Mouse (Mus musculus) layer of hippocampus, adult 2 months (tissue): Measurements from ENCODE around the gene Pygo2. TPM values are rescaled to one million over a fixed set of nuclear protein-coding genes. Genes with fewer than 3 reads are reported as not detected.

Source experiments
- DNase-seq, 2 experiments: peaks; one replicate each; pipeline ENCODE4 v3.0.0; 2022; ENCODE audit warnings: low spot score in 2 of 2
- H3K27ac ChIP-seq: fragments of 200-600 bp; 2 replicates; pipeline ENCODE4 v1.8.1; 2022
- H3K4me3 ChIP-seq: fragments of 200-600 bp; 2 replicates; pipeline ENCODE4 v1.8.1; 2022; ENCODE audit warnings: mild to moderate bottlenecking
- CTCF ChIP-seq: fragments of 200-600 bp; conservative IDR thresholded peaks from 2 replicates; pipeline ENCODE4 v1.8.1; 2022; ENCODE audit warnings: antibody characterized with exemption, mild to moderate bottlenecking, moderate library complexity
- total RNA-seq, 2 experiments: library from RNA; stranded (reverse); gene quantifications; 2 replicates each; pipeline ENCODE4 v1.2.3; 2021

Pygo2 gene
- total RNA-seq, 2 experiments from 2014 or later: 55.5 to 61.9 TPM

DNA sequence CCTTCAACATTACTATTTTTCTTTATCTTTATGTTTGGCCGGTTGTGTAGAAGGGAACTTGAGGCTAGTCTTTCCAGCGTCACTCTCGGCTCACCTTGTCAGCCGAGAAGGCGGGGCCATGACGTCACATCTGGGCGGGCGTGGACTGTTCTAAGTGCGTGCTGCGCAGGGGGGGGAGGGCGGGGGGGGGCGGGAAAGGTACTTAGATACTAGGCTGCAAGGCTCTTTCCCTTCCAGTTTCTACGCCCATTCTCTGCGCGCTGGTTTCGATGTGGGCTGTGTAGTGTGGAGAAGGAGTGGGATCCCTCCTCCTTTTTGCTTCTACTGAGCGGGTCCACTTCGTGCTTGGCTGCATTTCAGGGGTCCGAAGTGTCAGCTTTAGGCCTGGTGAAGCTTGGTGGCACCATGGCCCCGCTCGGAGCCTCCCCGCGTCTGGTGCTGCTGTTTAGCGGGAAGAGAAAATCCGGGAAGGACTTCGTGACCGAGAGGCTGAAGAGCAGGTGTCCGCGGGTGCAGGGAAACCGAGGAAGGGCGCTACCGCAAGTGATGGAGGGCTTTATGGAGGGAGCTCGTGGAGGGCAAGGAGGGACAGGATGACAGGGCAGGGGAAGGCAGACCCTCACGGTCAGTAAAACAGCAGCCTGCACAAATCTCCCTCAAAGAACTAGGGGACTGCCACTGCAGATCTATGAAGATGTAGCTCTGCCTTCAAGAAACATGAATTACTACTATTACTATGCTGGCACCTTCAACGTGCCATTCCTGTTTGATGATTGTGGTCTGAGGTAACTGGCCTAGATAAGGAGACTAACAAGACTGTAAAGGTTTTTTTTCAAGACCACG is 29.2 kb downstream of the Pygo2 start:
- TF ChIP-seq CTCF: no peak
- DNase-seq: peak; percentile 85 to 92
- Histone ChIP-seq H3K27ac (peak overlapping the region; percentile 94), H3K4me3 (peak overlapping the region; percentile 62)

DNA sequence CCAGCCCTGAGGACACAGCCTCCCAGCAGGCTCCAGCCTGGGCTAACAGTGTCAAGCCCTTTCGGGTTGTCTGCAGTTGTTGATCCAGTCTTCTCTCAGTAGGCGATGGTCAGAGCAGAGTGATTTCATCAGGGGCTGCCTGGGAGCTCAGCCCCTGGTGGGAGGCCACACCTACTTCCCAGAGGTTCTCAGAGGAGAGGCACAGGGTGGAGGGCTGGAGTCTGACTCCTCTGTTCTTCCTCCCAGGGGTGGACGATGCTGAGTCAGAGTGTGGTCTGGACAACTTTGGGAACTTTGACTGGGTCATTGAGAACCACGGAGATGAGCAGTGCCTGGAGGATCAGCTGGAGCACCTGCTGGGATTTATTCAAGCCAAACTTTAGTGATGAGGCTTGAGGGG is 38.3 kb downstream of the Pygo2 start:
- no peak for TF ChIP-seq CTCF
- no peak for DNase-seq
- Histone ChIP-seq H3K4me3 (no peak overlapping the region), H3K27ac (no peak overlapping the region)

DNA sequence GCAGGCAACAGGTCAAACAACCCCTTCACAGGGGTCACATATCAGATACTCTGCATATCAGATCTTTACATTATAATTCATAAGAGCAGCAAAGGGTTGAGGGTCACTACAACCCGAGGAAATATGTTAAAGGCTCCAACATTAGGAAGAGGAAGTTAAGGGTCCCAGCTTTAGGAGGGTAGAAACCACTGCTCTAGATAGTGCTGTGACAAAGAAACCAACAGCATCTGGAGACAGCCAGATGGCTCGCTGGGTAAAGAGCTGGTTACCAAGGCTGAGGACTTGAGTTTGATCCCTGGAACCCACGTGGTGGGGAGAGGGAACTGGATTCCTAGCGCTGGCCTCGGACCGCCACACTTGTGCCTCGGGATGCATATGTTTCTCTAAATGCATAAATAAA is 42.3 kb downstream of the Pygo2 start:
- DNase-seq: no peak
- Histone ChIP-seq H3K4me3 (no peak overlapping the region), H3K27ac (no peak overlapping the region)
- TF ChIP-seq CTCF: no peak

DNA sequence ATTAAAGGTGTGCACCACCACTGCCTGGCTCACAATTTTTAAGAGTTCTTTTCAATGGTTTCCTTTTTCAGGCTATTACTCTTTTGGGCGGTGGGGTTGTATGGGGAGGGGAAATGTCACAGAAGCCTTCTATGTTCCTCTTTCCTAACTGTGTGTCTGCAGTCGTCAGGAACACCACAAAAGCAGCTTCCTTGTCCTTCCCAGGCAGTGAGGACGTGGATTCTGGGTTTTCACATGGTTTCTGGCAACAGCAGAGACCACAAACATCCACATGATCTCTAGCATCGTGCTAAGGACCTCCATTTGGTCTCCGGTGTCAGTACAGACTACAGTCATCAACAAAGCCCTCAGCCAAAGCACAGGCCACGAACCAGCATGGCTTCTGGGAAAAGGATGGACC is 43.8 kb downstream of the Pygo2 start:
- Histone ChIP-seq H3K4me3 (no peak overlapping the region), H3K27ac (no peak overlapping the region)
- DNase-seq: no peak
- TF ChIP-seq CTCF: no peak

DNA sequence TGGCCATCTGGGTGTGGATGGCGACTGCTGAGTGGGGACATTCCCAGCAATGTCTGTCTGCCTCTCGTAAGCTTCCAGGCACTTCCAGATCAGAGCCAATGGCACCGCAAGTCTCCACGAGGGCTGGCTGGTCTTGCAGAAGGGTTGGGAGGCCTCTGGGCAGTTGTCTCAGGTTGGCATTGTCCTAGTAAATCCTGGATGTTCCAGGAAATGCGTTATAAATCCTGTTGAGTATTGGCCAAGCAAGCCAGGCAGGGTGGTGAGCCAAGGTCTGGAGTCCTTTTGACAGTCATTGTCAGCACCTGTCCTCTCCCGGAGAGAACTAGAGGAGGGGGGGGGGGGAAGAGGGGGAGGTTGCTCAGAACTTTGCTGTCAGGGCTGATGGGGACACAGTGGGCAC is 49.0 kb downstream of the Pygo2 start:
- no peak overlapping the region for H3K4me3 ChIP-seq
- DNase-seq: no peak
- no peak overlapping the region for H3K27ac ChIP-seq
- TF ChIP-seq CTCF: no peak

DNA sequence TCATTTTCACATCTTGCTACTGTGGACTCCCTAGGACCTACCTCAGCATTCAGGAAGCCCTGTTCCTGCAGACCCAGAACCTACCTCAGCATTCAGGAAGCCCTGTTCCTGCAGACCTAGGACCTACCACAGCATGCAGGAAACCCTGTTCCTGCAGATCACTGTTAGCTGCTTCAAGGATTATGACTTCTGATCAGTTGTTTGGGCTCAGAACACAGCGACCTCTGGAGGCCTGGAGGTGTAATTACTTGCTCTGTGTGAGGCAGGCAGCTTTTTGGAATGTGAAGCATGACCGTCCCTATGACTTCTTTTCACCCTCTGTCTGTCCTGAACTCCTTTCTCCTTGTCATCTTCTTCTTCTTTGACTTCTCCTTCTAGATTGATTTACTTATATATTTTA is 51.5 kb downstream of the Pygo2 start:
- H3K27ac ChIP-seq: no peak overlapping the region
- no peak overlapping the region for H3K4me3 ChIP-seq
- DNase-seq: no peak
- peak; percentile 72 for TF ChIP-seq CTCF

DNA sequence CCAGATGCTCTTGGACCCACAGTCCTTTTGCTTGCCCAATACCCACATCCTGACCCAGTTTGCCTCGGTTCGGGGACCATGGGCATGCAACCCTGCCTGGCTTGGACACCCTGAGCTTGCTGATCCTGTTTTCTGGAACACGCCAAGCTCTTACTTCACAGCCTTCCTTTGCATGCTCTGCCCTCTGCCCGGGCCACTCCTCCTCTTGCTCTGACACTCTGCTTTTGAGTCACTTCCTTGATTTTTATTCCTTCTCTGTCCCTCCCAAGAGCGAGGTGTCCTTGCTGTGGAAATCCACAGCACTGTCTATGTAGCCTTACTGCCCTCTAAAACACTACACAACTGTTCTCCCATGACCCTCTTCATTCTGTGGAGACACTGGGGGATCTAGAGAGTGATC is 52.2 kb downstream of the Pygo2 start:
- Histone ChIP-seq H3K4me3 (no peak overlapping the region), H3K27ac (no peak overlapping the region)
- no peak for TF ChIP-seq CTCF
- DNase-seq: no peak

Other genes with a start within 250 kb of the Pygo2 start
- gene Fam189b, start 247.1 kb upstream of the Pygo2 start, total RNA-seq: 10 to 100 TPM; 61.6 to 61.7 TPM
- gene Gba, start 227.3 kb upstream of the Pygo2 start, total RNA-seq: 10 to 100 TPM; 55.7 to 67.9 TPM
- 10 to 100 TPM; 42.6 to 43.8 TPM for gene Thbs3, start 215.0 kb upstream of the Pygo2 start, total RNA-seq
- gene Mtx1, start 203.1 kb upstream of the Pygo2 start, total RNA-seq: 100 to 1,000 TPM; 100 to 102 TPM
- 1 to 10 TPM in 1 of 2 experiments, under 1 TPM in 1; 0.31 to 1.3 TPM for gene Muc1, start 201.2 kb upstream of the Pygo2 start, total RNA-seq
- gene Krtcap2, start 184.2 kb upstream of the Pygo2 start, total RNA-seq: 10 to 100 TPM; 75.8 to 80.5 TPM
- 10 to 100 TPM; 89.1 to 92.8 TPM for gene Trim46, start 183.9 kb upstream of the Pygo2 start, total RNA-seq
- 10 to 100 TPM; 51.2 to 61.0 TPM for gene Dpm3, start 170.9 kb upstream of the Pygo2 start, total RNA-seq
- gene Slc50a1, start 159.6 kb upstream of the Pygo2 start, total RNA-seq: 10 to 100 TPM; 46.3 to 58.9 TPM
- gene Efna1, start 149.1 kb upstream of the Pygo2 start, total RNA-seq: 1 to 10 TPM; 7.6 to 7.9 TPM
- 10 to 100 TPM; 65.5 to 76.3 TPM for gene Efna3, start 107.2 kb upstream of the Pygo2 start, total RNA-seq
- gene Efna4, start 92.2 kb upstream of the Pygo2 start, total RNA-seq: under 1 TPM; 0.61 to 0.96 TPM
- 100 to 1,000 TPM; 122 to 127 TPM for gene Adam15, start 80.2 kb upstream of the Pygo2 start, total RNA-seq
- gene Dcst2, start 68.2 kb upstream of the Pygo2 start, total RNA-seq: under 1 TPM; 0.29 to 0.77 TPM
- gene Dcst1, start 65.0 kb upstream of the Pygo2 start, total RNA-seq: not detected
- gene Zbtb7b, start 35.4 kb upstream of the Pygo2 start, total RNA-seq: 10 to 100 TPM; 11.3 to 13.4 TPM
- 1 to 10 TPM; 5.8 to 7.1 TPM for gene Lenep, start 27.4 kb upstream of the Pygo2 start, total RNA-seq
- gene Flad1, start 18.3 kb upstream of the Pygo2 start, total RNA-seq: 10 to 100 TPM; 37.2 to 39.8 TPM
- gene Cks1b, start 11.8 kb upstream of the Pygo2 start, total RNA-seq: 1 to 10 TPM; 1.4 to 2.7 TPM
- gene Shc1, start 11.8 kb upstream of the Pygo2 start, total RNA-seq: 10 to 100 TPM; 12.2 to 14.3 TPM
- gene Pbxip1, start 6.5 kb downstream of the Pygo2 start, total RNA-seq: 10 to 100 TPM; 38.9 to 41.8 TPM
- gene Pmvk, start 24.3 kb downstream of the Pygo2 start, total RNA-seq: 10 to 100 TPM; 30.1 to 30.3 TPM
- 10 to 100 TPM; 25.6 to 29.1 TPM for gene Kcnn3, start 90.0 kb downstream of the Pygo2 start, total RNA-seq